Mouse (Mus musculus): Measurements from ENCODE around the gene Zcchc14.

Gene Zcchc14

GRCm38 (mm10) chr8:121665329-121665728 lies 12.6 kb upstream of the Zcchc14 start:
- DNase-seq (ENCODE audit: low spot score in 2 of 2): no peak

- no peak for DNase-seq (ENCODE audit: low spot score in 2 of 2)
Observed at GRCm38 (mm10) chr8:121663101-121663500, 10.4 kb upstream of the Zcchc14 start.

DNA sequence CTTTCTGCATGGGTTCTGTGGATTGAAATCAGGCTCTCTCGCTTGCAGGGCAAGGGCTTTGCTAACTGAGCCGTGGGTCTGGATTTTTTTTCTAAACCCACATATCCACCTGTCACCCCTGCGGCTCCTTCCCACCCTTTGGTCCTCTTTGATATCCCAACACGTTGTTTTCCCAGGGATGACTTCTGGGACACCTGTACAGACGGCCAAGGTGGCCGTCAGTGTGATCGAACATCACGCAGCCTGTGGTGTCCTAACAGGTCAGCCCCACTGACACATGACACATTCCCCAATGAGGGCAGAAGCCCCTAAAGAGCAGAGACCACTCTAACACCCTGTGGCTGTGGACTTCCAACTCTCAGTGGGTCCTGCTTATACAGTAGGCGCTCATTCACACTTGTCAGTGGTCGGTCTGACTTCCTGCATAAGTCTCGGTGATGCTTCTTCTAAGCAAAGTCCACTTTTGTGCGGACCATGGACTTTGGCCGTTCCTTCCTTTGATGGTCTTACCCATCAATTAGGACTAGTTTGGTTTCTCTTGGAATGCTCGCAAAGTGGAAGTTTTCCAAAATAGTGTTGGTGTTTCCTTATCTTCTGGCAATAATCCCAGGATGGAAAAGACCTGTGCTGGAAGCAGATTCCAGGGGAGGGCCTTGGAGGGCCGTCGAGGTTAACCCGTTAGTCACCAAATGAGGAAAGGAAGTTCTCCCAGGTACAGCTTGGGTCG lies 9.1 kb upstream of the Zcchc14 start:
- DNase-seq (ENCODE audit: low spot score in 2 of 2): no peak

- DNase-seq (ENCODE audit: low spot score in 2 of 2): no peak
Observed at GRCm38 (mm10) chr8:121660602-121661001, 7.9 kb upstream of the Zcchc14 start.

DNA sequence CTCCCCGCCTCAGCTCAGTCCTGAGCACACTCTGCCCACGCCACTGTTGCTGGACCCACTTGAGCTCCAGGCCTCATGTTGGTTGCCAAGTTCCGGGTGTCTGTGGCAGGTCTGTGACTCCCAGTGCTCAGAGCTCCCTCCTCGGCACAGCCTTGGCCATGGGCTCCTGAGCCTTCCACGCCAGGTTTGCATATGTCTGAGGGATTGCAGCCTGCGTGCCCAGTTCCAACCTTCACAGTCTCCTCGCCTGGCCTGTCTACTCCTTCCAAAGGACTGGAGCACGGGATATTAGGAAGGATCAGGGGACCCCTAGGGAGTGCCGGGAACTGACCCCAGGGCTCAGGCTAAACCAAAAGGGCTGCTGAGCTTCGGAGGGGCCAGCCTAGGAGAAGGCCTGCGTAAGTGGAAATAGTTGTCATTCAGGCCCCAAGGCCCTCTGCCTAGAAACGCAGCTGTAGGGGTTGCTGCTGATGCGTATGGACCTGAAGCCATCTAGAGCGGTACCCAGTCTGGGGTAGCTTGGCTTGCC lies 2.3 kb upstream of the Zcchc14 start:
- DNase-seq (ENCODE audit: low spot score in 2 of 2): no peak

DNA sequence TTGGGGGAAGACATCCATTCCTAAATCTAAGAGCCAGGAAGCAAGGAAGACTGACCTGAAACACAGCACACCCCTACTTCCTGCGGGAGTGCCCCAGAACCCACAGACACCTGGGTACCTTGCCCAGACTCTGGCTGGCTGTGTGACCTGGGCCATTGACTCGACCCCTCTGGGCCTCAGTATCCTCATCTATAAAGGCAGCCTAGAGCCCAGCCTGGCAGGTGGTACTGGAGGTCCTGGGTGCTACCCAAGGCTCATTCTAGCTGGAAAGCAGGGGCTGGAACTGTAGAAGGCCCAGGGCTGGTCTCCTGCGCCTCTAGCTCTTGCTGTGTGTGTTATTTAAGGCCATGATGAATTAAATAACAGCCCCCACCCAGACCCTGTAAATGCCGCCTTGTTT lies 1.4 kb upstream of the Zcchc14 start:
- DNase-seq (ENCODE audit: low spot score in 2 of 2): no peak

DNA sequence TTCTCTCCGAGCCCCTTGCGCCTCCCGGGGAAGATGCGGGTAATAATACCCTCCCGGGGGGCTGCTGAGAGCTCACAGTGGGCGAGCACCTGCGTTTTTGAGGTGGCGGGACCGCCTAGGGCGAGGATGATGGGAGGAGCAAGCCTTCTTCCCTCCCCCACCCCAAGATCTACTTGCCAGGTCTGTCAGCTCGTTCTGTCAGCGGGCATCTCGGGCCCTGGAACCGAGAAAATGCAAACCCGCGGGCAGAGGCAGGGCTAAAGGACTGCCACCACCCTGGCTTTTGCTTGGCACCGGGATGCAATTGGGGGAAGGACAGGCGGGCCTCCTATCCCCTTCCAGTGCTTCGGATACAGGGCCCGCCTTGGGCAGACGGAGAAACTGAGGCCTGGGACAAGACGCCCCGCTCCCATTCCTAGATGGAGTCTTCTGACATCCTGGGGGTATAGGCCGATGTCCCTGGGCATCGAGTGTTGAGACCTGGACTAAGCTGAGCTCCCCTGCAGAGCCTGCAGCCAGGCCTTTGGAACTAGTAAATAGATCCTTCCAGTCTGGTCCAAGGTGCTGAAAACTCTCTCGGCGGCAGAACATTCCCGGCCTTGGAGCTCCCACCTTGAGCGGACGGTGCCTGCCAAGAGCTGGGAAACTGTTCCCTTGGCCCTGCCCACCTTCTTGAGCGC lies 779 bp upstream of the Zcchc14 start:
- DNase-seq (ENCODE audit: low spot score in 2 of 2): no peak

- peak in 1 of 2 experiments; percentile 53 for DNase-seq (ENCODE audit: low spot score in 2 of 2)
Observed at GRCm38 (mm10) chr8:121651874-121652361, 783 bp downstream of the Zcchc14 start.

DNA sequence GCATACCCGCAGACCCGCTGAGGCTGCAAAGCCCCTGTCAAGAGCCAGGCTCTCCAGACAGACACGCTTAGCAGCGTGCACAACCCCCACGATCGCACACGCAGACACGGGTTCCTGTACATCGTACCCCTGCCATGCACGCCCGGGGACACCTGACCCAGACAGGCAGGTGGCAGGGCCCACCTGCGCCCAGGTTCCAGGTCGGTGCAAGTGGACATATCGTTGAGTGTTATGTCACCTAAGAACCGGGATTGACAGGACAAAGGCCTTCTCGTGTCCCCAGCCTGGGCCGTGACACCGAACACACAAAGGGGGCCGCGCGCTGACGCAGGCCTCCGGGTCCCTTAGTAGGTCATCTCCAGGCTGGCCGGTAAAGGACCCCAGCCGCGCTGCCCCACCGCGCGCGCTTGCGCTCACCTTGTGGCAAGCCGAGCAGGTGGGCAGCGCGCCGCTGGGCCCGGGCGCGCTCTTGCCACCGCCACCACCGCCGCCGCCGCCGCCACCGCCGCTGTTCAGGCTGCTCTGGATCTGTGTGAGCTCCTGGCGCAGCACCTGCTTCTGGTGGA lies 1.3 kb downstream of the Zcchc14 start:
- no peak for DNase-seq (ENCODE audit: low spot score in 2 of 2)

DNA sequence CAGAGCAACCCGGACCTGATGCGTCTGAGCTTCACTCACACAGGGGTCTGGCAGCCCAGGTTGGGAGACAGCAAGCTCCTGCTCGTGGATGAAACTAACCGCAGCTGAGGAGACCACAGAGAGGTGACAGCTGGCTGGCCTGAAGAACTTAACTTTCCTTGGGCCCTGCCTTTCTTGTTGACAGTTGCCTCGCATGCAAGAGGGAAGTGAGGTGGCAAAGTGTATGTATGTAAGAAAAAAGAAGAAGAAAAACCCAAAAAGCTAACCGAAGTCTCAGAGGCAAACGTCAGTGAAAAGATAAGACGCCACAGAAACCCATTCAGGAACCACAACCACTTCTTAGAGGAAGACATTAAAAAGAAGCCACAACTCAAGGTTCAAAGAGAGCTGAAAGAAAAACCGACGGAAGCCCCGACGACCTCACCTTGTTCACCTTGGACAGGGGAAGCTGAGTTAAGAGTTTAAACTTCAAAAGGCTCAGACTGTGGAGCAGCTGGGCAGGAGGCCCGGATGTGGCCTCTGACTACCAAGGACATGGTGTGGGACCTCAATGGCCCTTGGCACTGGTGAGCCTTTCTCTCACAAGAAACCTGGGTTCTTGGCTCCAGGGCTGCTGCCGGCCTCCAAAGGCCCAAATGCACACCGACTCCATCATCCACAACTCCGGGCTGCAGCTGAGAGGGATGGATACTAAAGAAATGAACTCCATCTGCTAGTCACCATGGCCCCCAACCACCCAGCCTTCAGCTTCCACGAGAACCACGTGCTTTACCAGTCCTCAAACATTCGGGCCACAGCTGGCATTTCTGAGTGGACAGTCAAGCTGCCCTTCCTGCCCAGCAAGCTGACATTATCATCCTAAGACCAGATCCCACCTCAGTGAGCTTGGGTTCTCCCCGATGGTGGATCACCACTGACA lies 2.1 kb downstream of the Zcchc14 start:
- no peak for DNase-seq (ENCODE audit: low spot score in 2 of 2)

DNA sequence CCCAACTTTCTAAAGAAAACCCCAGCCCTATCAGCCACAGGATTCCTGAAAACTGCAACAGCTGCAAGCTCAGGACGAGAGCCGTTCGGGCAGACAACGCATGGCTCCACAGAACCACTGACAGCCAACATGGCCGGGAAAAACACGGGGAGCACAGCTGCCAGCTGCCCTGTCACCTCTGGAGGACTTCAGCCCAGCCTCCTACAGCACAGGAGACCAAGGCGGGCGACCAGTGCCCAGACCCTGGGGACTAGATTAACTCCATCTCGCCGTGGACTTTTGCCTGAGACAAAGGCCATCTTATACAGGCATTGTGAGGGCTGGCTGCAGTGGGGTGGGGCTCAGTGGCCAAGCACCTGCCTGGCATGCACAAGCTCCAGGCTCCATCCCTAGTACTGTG lies 2.8 kb downstream of the Zcchc14 start:
- DNase-seq (ENCODE audit: low spot score in 2 of 2): no peak

DNA sequence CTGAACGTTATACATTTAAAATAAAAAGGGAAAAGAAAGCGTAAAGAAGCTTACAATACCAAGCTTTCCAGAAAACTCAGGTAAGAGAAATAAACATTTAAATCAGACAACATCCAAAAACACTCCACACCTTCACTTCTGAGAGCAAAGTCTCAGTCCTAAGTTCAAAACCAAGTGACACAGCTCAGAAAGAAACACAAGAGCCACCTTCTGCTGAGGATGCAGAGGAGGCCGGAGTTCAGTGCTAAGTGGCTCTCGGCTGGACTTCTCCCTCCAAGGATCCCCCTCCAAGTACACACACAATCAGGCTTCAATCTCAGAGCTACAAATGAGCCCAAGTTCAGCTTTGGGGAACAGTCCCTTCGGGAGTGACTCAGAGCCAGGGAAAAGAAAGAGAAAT lies 3.3 kb downstream of the Zcchc14 start:
- DNase-seq (ENCODE audit: low spot score in 2 of 2): no peak

GRCm38 (mm10) chr8:121648451-121648850 lies 4.2 kb downstream of the Zcchc14 start:
- DNase-seq (ENCODE audit: low spot score in 2 of 2): no peak

- DNase-seq (ENCODE audit: low spot score in 2 of 2): no peak
Observed at GRCm38 (mm10) chr8:121647511-121648215, 5.0 kb downstream of the Zcchc14 start.

DNA sequence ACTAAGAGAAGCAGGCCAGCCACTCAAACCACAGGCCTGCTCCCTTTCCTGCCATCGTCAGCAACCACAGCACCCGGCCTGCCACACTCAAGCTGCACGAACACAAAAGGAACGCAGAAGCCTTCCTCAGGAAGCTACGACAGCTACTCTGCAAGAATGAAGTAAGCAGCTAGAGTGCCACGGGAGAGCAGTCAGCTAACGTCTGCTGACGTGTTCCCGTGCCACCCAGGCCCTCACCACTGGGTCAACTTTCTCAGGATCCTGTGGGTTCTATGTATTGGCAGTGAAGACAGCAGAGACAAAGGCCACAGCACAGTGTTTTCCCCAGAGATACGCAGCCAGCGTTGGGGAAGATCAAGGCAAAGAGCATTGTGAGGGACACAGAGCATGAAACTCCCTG lies 9.3 kb downstream of the Zcchc14 start:
- DNase-seq (ENCODE audit: low spot score in 2 of 2): no peak

DNA sequence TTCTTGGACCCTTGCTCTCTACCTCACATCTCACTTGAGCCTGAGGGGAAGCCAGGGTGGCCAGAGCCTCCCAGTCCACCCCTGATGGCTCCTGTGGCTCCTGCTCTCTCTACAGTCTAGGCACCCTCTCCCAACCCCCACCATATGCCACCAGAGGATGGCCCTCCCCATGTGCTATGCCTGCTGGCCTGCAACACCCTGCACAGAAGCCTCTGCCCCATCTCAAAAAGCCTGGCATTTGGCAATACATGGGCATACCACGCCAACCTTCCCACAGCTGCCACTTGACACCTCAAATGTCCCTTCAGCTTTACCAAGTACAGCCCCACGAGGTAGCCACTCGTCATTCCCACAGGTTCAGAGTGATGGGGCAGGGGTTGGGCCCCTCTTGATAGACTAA lies 9.9 kb downstream of the Zcchc14 start:
- DNase-seq (ENCODE audit: low spot score in 2 of 2): no peak

- DNase-seq (ENCODE audit: low spot score in 2 of 2): no peak
Observed at GRCm38 (mm10) chr8:121636180-121636579, 16.5 kb downstream of the Zcchc14 start.

DNA sequence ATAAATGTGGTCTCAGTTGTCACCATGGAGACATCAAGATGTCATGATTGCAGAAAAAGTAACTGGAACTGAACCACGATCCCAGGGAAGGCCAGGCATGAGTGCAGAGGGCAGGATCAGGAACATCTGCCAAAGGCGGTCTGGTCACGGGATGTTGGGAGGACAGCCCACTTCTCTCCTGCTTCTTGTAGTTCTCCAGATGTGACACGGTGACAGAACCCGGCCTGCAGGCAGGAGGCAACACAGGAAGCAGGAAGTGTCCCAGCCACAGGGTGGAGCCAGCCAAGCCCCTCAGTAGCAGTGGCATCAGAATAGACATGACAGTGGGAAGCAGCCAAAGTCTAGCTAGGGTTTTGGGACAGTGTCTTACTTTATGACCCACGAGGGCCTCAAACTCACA lies 17.2 kb downstream of the Zcchc14 start:
- DNase-seq (ENCODE audit: low spot score in 2 of 2): no peak

GRCm38 (mm10) chr8:121632401-121632800 lies 20.3 kb downstream of the Zcchc14 start:
- DNase-seq (ENCODE audit: low spot score in 2 of 2): no peak

- no peak for DNase-seq (ENCODE audit: low spot score in 2 of 2)
Observed at GRCm38 (mm10) chr8:121631645-121632071, 21.0 kb downstream of the Zcchc14 start.

- DNase-seq (ENCODE audit: low spot score in 2 of 2): no peak
Observed at GRCm38 (mm10) chr8:121628681-121629080, 24.0 kb downstream of the Zcchc14 start.
